18 mouse cellular contexts compared by ENCODE assay signal in genomic region chr6:136858420-136858819, GRCm38 (mm10). TPM values are rescaled to one million over a fixed set of nuclear protein-coding genes. Genes with fewer than 3 reads are reported as not detected.
DNase-seq lines count a peak whose midpoint lies in the region; ATAC-seq and TF ChIP-seq lines count a peak whose summit lies in the region.
"Had no signal": no experiment of that assay in that cellular context is flagged by ENCODE, and none has a peak within 500 bp of the region (broad histone marks: within the 10 kb centered on the region; RNA-seq: fewer than 3 reads in every experiment).

No protein-coding gene starts in this region.

- no peak for ATAC-seq in lung, embryonic 14.5 days (ENCODE audit: insufficient read depth)
- ATAC-seq in heart, embryonic 13.5 days (ENCODE audit: extremely low read depth, insufficient number of reproducible peaks, low FRiP score, low TSS enrichment), result no peak
- no peak for ATAC-seq in liver, embryonic 14.5 days (ENCODE audit: insufficient read depth)
- ATAC-seq in forebrain, embryonic 13.5 days, result no peak
- ATAC-seq: forebrain, postnatal 0 days; hindbrain, embryonic 16.5 days had no signal

- H3K27ac ChIP-seq in lung, embryonic 14.5 days (ENCODE audit: low read depth), result peak overlapping the region; percentile 96
- H3K27ac ChIP-seq in heart, embryonic 13.5 days (replicated peaks), result peak overlapping the region; percentile 97
- H3K27ac ChIP-seq in liver, embryonic 14.5 days, result peak overlapping the region; percentile 99
- no peak overlapping the region for H3K27ac ChIP-seq in forebrain, embryonic 13.5 days
- H3K27ac ChIP-seq: midbrain, embryonic 12.5 days had no signal

- WGBS in lung, embryonic 14.5 days, result 30% methylated on average over 8 of the region's 8 CpGs
- WGBS in lung, adult 2 months, result 41% methylated on average over 8 of the region's 8 CpGs
- 31% methylated on average over 8 of the region's 8 CpGs for WGBS in heart, embryonic 13.5 days
- 25% methylated on average over 8 of the region's 8 CpGs for WGBS in liver, embryonic 14.5 days (ENCODE audit: insufficient replicate concordance)
- WGBS in forebrain, embryonic 13.5 days, result 84% methylated on average over 8 of the region's 8 CpGs

- TF ChIP-seq EP300 in liver, embryonic 14.5 days (IDR thresholded peaks at IDR 0.05; ENCODE audit: low read depth), result no peak

- intact Hi-C loops in heart, postnatal 25 days (cut with DNase I), result no loop called here

- peak overlapping the region; percentile 55 for H3K4me2 ChIP-seq in lung, embryonic 14.5 days
- peak overlapping the region; percentile 73 for H3K4me2 ChIP-seq in heart, embryonic 13.5 days
- peak overlapping the region; percentile 67 for H3K4me2 ChIP-seq in liver, embryonic 14.5 days (ENCODE audit: low read depth)
- H3K4me2 ChIP-seq in forebrain, embryonic 13.5 days, result no peak overlapping the region
- H3K4me2 ChIP-seq: midbrain, embryonic 12.5 days had no signal

- no peak overlapping the region for H3K4me3 ChIP-seq in lung, embryonic 14.5 days (ENCODE audit: low read depth, low read length)
- no peak overlapping the region for H3K4me3 ChIP-seq in lung, adult 2 months (replicated peaks; ENCODE audit: extremely low read depth, low read depth, low read length)
- no peak overlapping the region for H3K4me3 ChIP-seq in heart, embryonic 13.5 days
- H3K4me3 ChIP-seq in liver, embryonic 14.5 days (ENCODE audit: insufficient read depth in 1 of 2, low read depth in 2 of 2, low read length in 2 of 2), result peak overlapping the region; percentile 22 to 73; a peak in 3 of 4 replicates
- H3K4me3 ChIP-seq in forebrain, embryonic 13.5 days, result no peak overlapping the region
- H3K4me3 ChIP-seq: limb, embryonic 13.5 days; midbrain, embryonic 12.5 days had no signal

- TF ChIP-seq POLR2A in lung, adult 2 months (IDR thresholded peaks at IDR 0.05; ENCODE audit: borderline replicate concordance, extremely low read depth, low read depth, low read length), result no peak

- no peak for TF ChIP-seq CTCF in lung, embryonic 14.5 days (IDR thresholded peaks at IDR 0.05; ENCODE audit: low read depth)
- no peak for TF ChIP-seq CTCF in lung, adult 2 months (IDR thresholded peaks at IDR 0.05; ENCODE audit: insufficient read depth, low read length)
- TF ChIP-seq CTCF in liver, embryonic 14.5 days (IDR thresholded peaks at IDR 0.05; ENCODE audit: low read depth), result no peak

- no peaks in the 10 kb centered on the region for H3K9me3 ChIP-seq in lung, embryonic 14.5 days (ENCODE audit: low read depth, low read length)
- no peaks in the 10 kb centered on the region for H3K9me3 ChIP-seq in heart, embryonic 13.5 days
- no peaks in the 10 kb centered on the region for H3K9me3 ChIP-seq in liver, embryonic 14.5 days (ENCODE audit: control insufficient read depth, low read length)
- H3K9me3 ChIP-seq in forebrain, embryonic 13.5 days (replicated peaks), result no peaks in the 10 kb centered on the region
- H3K9me3 ChIP-seq: embryonic facial prominence, embryonic 13.5 days; limb, embryonic 13.5 days; midbrain, embryonic 12.5 days had no signal

- peaks cover 22% of the 10 kb centered on the region for H3K4me1 ChIP-seq in lung, embryonic 14.5 days (ENCODE audit: insufficient read depth)
- peaks cover 8% of the 10 kb centered on the region for H3K4me1 ChIP-seq in lung, adult 2 months (ENCODE audit: control insufficient read depth, insufficient read depth, low read length)
- H3K4me1 ChIP-seq in heart, embryonic 13.5 days, result peaks cover 75% of the 10 kb centered on the region
- H3K4me1 ChIP-seq in liver, embryonic 14.5 days (replicated peaks; ENCODE audit: control insufficient read depth in 2 of 2, insufficient read depth in 2 of 2, low read length in 1 of 2), result peaks cover 34 to 35% of the 10 kb centered on the region in 2 experiments
- H3K4me1 ChIP-seq in forebrain, embryonic 13.5 days, result no peaks in the 10 kb centered on the region
- H3K4me1 ChIP-seq: midbrain, embryonic 12.5 days had no signal

- no peaks in the 10 kb centered on the region for H3K27me3 ChIP-seq in lung, embryonic 14.5 days (ENCODE audit: insufficient read depth, low read length)
- no peaks in the 10 kb centered on the region for H3K27me3 ChIP-seq in heart, embryonic 13.5 days (replicated peaks)
- H3K27me3 ChIP-seq in liver, embryonic 14.5 days (ENCODE audit: control insufficient read depth, insufficient read depth, low read length), result no peaks in the 10 kb centered on the region
- no peaks in the 10 kb centered on the region for H3K27me3 ChIP-seq in forebrain, embryonic 13.5 days
- H3K27me3 ChIP-seq: embryonic facial prominence, embryonic 13.5 days; limb, embryonic 13.5 days; midbrain, embryonic 12.5 days had no signal

- H3K9ac ChIP-seq in lung, embryonic 14.5 days, result no peak overlapping the region
- H3K9ac ChIP-seq in heart, embryonic 13.5 days, result peak overlapping the region; percentile 78
- H3K9ac ChIP-seq in liver, embryonic 14.5 days (replicated peaks), result peak overlapping the region; percentile 90
- H3K9ac ChIP-seq in forebrain, embryonic 13.5 days, result no peak overlapping the region
- H3K9ac ChIP-seq: forebrain, postnatal 0 days; midbrain, embryonic 12.5 days had no signal

- peak; percentile 31 for DNase-seq in heart, adult 8-10 months (ENCODE audit: low spot score)
- DNase-seq in heart, postnatal 25 days (ENCODE audit: low spot score), result no peak
- peak; percentile 50 for DNase-seq in lung, embryonic 14.5 days
- no peak for DNase-seq in lung, adult 2 months
- DNase-seq in liver, embryonic 14.5 days (ENCODE audit: low read depth in 3 of 3, low spot score in 3 of 3), result no peak
- DNase-seq in cerebellum, adult 11-12 months, result no peak
- DNase-seq: B cell, adult 2 months; cerebellum, postnatal 14 days; forebrain, postnatal 0 days; gastrocnemius, postnatal 25 days; spleen, adult 18-20 months had no signal

- no peaks in the 10 kb centered on the region for H3K36me3 ChIP-seq in lung, embryonic 14.5 days (ENCODE audit: insufficient read depth)
- 0 out of 2 replicates have a peak, but pooled peaks cover 2% of the 10 kb centered on the region for H3K36me3 ChIP-seq in heart, embryonic 13.5 days
- H3K36me3 ChIP-seq in liver, embryonic 14.5 days (replicated peaks; ENCODE audit: control insufficient read depth, insufficient read depth, low read depth), result peaks cover 24% of the 10 kb centered on the region
- H3K36me3 ChIP-seq in forebrain, embryonic 13.5 days (ENCODE audit: poor library complexity, severe bottlenecking), result no peaks in the 10 kb centered on the region
- H3K36me3 ChIP-seq: embryonic facial prominence, embryonic 13.5 days; limb, embryonic 13.5 days; midbrain, embryonic 12.5 days had no signal

RNA-seq across cellular contexts. Expression of gene Art4, which starts 0.9 kb away (rescaled TPM):
- total RNA-seq in heart, adult 8-10 months (2022), result 10 to 100 TPM; 17.9 to 24.4 (median 22.7) TPM
- 10 to 100 TPM; 16.8 to 17.8 TPM for total RNA-seq in heart, postnatal 25 days (2021)
- 3.3 and 3.6 TPM in 2 replicates for polyA plus RNA-seq in lung, embryonic 14.5 days (2014; fragmentation: Nextera tagmentation; extraction: Ambion mirVana)
- polyA plus RNA-seq in lung, adult 2 months (2012; rRNA removed), result 10.3 TPM in 2 replicates
- polyA plus RNA-seq in heart, embryonic 13.5 days (2015; fragmentation: Nextera tagmentation; extraction: Ambion mirVana), result 13.3 and 15.6 TPM in 2 replicates
- 17.8 and 23.3 TPM in 2 replicates for polyA plus RNA-seq in liver, embryonic 14.5 days (2012; rRNA removed)
- polyA plus RNA-seq in liver, embryonic 14.5 days (2014; fragmentation: Nextera tagmentation; extraction: Ambion mirVana), result 20.3 and 22.6 TPM in 2 replicates
- polyA plus RNA-seq in forebrain, embryonic 13.5 days (2015; fragmentation: Nextera tagmentation; extraction: Ambion mirVana), result 0.08 TPM in 1 of 2 replicates, not detected in the other
- total RNA-seq: forebrain, postnatal 0 days; layer of hippocampus, postnatal 25 days had no signal

RNA-seq across cellular contexts. Expression of gene Mgp, which starts 17.2 kb away (rescaled TPM):
- 100 to 1,000 TPM; 260 to 429 (median 309) TPM for total RNA-seq in heart, adult 8-10 months (2022)
- total RNA-seq in heart, postnatal 25 days (2021), result 100 to 1,000 TPM; 365 to 487 TPM
- polyA plus RNA-seq in lung, embryonic 14.5 days (2014; fragmentation: Nextera tagmentation; extraction: Ambion mirVana), result 768 and 894 TPM in 2 replicates
- 3,073 and 5,313 TPM in 2 replicates for polyA plus RNA-seq in lung, adult 2 months (2012; rRNA removed)
- 290 and 310 TPM in 2 replicates for polyA plus RNA-seq in heart, embryonic 13.5 days (2015; fragmentation: Nextera tagmentation; extraction: Ambion mirVana)
- polyA plus RNA-seq in liver, embryonic 14.5 days (2012; rRNA removed), result 0.88 and 1.6 TPM in 2 replicates
- 0.96 and 1.2 TPM in 2 replicates for polyA plus RNA-seq in liver, embryonic 14.5 days (2014; fragmentation: Nextera tagmentation; extraction: Ambion mirVana)
- polyA plus RNA-seq in forebrain, embryonic 13.5 days (2015; fragmentation: Nextera tagmentation; extraction: Ambion mirVana), result 3.0 and 3.3 TPM in 2 replicates

RNA-seq across cellular contexts. Expression of gene Smco3, which starts 23.2 kb away (rescaled TPM):
- total RNA-seq in heart, adult 8-10 months (2022), result not detected
- total RNA-seq in heart, postnatal 25 days (2021), result not detected
- 1.6 and 2.9 TPM in 2 replicates for polyA plus RNA-seq in lung, embryonic 14.5 days (2014; fragmentation: Nextera tagmentation; extraction: Ambion mirVana)
- 0.05 TPM in 1 of 2 replicates, not detected in the other for polyA plus RNA-seq in lung, adult 2 months (2012; rRNA removed)
- 0.20 TPM in 1 of 2 replicates, not detected in the other for polyA plus RNA-seq in heart, embryonic 13.5 days (2015; fragmentation: Nextera tagmentation; extraction: Ambion mirVana)
- polyA plus RNA-seq in liver, embryonic 14.5 days (2012; rRNA removed), result 0.11 and 0.18 TPM in 2 replicates
- 0.15 TPM in 1 of 2 replicates, not detected in the other for polyA plus RNA-seq in liver, embryonic 14.5 days (2014; fragmentation: Nextera tagmentation; extraction: Ambion mirVana)
- not detected in 2 replicates for polyA plus RNA-seq in forebrain, embryonic 13.5 days (2015; fragmentation: Nextera tagmentation; extraction: Ambion mirVana)

RNA-seq across cellular contexts. Expression of gene Wbp11, which starts 30.4 kb away (rescaled TPM):
- total RNA-seq in heart, adult 8-10 months (2022), result 10 to 100 TPM; 60.9 to 70.3 (median 65.5) TPM
- total RNA-seq in heart, postnatal 25 days (2021), result 10 to 100 TPM; 57.0 to 63.3 TPM
- polyA plus RNA-seq in lung, embryonic 14.5 days (2014; fragmentation: Nextera tagmentation; extraction: Ambion mirVana), result 130 and 134 TPM in 2 replicates
- polyA plus RNA-seq in lung, adult 2 months (2012; rRNA removed), result 31.3 and 32.2 TPM in 2 replicates
- 70.6 and 71.1 TPM in 2 replicates for polyA plus RNA-seq in heart, embryonic 13.5 days (2015; fragmentation: Nextera tagmentation; extraction: Ambion mirVana)
- 27.1 and 37.6 TPM in 2 replicates for polyA plus RNA-seq in liver, embryonic 14.5 days (2012; rRNA removed)
- 51.3 and 59.3 TPM in 2 replicates for polyA plus RNA-seq in liver, embryonic 14.5 days (2014; fragmentation: Nextera tagmentation; extraction: Ambion mirVana)
- 94.5 and 98.8 TPM in 2 replicates for polyA plus RNA-seq in forebrain, embryonic 13.5 days (2015; fragmentation: Nextera tagmentation; extraction: Ambion mirVana)

RNA-seq across cellular contexts. Expression of gene BC049715, which starts 31.0 kb away (rescaled TPM):
- 1 to 10 TPM in 1 of 4 experiments, under 1 TPM in 3; 0.89 to 1.6 (median 0.94) TPM for total RNA-seq in heart, adult 8-10 months (2022)
- total RNA-seq in heart, postnatal 25 days (2021), result 1 to 10 TPM in 1 of 2 experiments, under 1 TPM in 1; 0.62 to 2.0 TPM
- 1.5 and 1.9 TPM in 2 replicates for polyA plus RNA-seq in lung, embryonic 14.5 days (2014; fragmentation: Nextera tagmentation; extraction: Ambion mirVana)
- polyA plus RNA-seq in lung, adult 2 months (2012; rRNA removed), result 0.57 and 1.0 TPM in 2 replicates
- polyA plus RNA-seq in heart, embryonic 13.5 days (2015; fragmentation: Nextera tagmentation; extraction: Ambion mirVana), result 1.2 and 1.9 TPM in 2 replicates
- 0.13 and 0.73 TPM in 2 replicates for polyA plus RNA-seq in liver, embryonic 14.5 days (2012; rRNA removed)
- 0.57 and 0.71 TPM in 2 replicates for polyA plus RNA-seq in liver, embryonic 14.5 days (2014; fragmentation: Nextera tagmentation; extraction: Ambion mirVana)
- 0.85 and 1.9 TPM in 2 replicates for polyA plus RNA-seq in forebrain, embryonic 13.5 days (2015; fragmentation: Nextera tagmentation; extraction: Ambion mirVana)
- total RNA-seq: gastrocnemius, postnatal 25 days had no signal

Comparison
In these comparisons a context has a peak if more than half of its experiments do, and no peak if none do; other contexts are left out.
1. DNase-seq: peak in heart, adult 8-10 months (single experiment) and lung, embryonic 14.5 days (single experiment); none in heart, postnatal 25 days (single experiment), lung, adult 2 months (single experiment), liver, embryonic 14.5 days (0 of 3) and cerebellum, adult 11-12 months (single experiment).
2. H3K4me3 ChIP-seq: peak in liver, embryonic 14.5 days (2 of 2); none in lung, embryonic 14.5 days (single experiment), lung, adult 2 months (single experiment), heart, embryonic 13.5 days (single experiment) and forebrain, embryonic 13.5 days (single experiment).
3. H3K9ac ChIP-seq: peak in heart, embryonic 13.5 days (single experiment) and liver, embryonic 14.5 days (single experiment); none in lung, embryonic 14.5 days (single experiment) and forebrain, embryonic 13.5 days (single experiment).
4. RNA of gene Mgp, which starts 17.2 kb away (polyA plus RNA-seq): 3,073 to 5,313 TPM in lung, adult 2 months, 768 to 894 TPM in lung, embryonic 14.5 days and 290 to 310 TPM in heart, embryonic 13.5 days; 3.0 to 3.3 TPM in forebrain, embryonic 13.5 days and 0.88 to 1.6 TPM in liver, embryonic 14.5 days; every median in the first group is over 10 times any median in the second.